Mouse (Mus musculus) spleen, postnatal 14 days (tissue): ENCODE data around the gene Clec4f.
"Not testable (repeated sequence)": the region's sequence is repeated elsewhere in the genome, so short reads cannot be mapped to it uniquely, and the experiment has no call there.

ENCODE experiments used
- DNase-seq, 2 experiments: peaks; one replicate each; pipeline ENCODE4 v3.0.0; 2021 to 2022; ENCODE audit warnings: low spot score in 2 of 2

Gene Clec4f

DNA sequence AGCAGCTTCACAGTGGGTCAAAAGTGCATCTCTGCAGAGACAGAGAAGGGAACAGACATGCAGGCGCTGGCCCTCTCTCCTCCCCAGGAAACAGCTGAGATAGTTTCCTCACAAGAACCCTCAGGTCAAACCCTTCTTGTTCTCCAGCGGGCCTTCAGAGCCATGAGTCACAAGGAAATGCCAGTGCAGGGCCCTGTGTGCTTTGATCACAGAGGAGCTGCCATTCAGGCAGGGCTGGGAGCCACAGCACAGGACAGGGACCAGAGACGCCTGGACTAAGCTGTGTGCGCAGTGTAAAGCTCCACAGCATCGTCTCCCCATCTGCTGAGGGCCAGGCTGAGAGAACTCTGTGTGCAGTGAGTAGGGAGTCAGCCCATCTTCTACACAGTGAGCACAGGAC lies 21.9 kb downstream of the Clec4f start:
- DNase-seq: not testable (repeated sequence)

DNA sequence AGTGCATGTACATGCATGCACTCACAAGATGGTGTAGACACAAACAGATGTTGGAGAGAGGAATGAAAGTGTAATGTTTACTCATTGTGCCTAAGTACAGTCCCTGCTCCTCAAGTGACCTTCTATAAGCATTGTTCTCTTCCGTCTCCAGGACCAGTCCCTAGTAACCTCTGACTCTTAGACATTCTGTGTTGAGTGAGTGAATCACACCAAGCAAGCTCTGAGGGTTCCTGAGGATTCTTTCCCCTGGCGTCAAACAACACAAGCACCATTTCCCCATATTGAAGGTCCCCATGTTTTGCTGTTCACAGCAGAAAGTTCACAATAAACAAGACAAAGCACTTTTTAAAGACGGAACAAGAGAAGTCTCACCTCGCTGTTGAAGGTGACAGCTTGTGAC lies 24.2 kb downstream of the Clec4f start:
- no peak for DNase-seq

DNA sequence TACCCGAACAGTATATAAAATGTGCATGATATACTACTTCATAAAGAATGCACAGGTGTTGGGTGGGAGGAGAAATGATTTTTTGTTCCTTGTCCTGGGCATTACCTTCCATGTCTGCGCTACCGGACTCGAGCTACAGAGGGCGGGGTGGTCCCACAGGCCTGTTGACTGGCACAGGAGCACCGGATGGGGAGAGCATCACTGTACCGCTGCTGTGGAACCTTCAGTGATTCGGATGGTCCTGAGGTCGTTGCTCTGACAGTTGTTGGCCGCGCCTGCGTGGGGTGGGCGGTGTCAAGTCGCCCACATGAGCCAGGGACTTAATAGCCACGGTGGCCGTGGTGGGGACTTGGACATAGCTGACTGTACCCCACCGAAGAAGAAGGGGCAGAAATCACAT lies 29.2 kb downstream of the Clec4f start:
- DNase-seq: no peak

DNA sequence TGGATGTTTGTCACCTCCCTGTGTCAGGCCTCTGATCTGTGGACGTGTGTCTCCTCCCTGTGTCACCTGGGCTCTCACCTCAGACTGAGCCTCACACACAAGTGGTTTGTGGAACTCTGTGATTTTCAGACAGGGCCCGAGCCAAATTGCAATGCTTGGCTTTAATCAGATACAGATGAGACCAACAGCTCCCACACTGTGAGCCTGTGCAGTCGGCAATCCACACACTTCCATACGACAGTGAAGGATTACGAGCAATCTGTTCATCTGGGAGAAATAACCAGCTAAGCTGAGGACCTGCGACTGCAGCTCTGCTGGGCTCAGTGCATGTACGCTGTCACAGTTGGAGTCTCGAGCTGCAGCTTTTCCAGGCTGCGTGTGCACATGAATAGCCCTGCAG lies 36.0 kb downstream of the Clec4f start:
- DNase-seq: no peak

DNA sequence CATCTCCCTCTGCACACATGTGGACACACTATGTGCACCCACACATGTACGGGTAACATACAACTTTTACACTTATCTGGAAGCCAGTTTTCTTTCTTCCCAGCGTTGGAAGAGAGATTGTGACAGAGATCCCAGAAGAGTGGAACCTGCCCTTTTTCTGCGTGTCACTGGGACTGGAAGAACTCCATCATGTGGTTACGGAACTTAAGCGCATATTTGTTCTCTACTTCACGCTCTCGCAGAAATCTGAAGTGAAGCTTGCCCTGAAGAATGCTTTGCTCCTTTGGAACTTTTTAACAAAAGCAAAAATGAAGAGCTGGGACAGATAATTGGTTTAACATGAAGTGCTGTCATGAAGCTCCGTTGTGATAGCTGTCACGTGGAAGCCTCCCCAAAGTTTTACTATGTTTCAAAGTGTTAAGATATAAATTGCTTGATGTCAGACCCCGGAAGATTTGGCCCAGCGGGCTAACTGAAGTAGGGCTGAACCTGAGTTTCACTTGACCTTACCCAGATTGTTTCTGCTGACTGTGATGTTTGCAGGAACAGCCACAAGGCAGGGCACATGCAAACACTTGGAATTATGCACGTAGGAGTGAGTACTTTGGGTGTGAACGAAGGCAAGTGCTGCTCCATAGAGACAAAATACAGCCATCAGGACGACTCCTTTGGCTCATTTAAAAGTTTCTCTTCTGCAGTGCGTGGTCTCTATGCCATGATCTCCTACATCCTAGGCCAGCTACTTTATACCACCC lies 38.2 kb downstream of the Clec4f start:
- no peak for DNase-seq

DNA sequence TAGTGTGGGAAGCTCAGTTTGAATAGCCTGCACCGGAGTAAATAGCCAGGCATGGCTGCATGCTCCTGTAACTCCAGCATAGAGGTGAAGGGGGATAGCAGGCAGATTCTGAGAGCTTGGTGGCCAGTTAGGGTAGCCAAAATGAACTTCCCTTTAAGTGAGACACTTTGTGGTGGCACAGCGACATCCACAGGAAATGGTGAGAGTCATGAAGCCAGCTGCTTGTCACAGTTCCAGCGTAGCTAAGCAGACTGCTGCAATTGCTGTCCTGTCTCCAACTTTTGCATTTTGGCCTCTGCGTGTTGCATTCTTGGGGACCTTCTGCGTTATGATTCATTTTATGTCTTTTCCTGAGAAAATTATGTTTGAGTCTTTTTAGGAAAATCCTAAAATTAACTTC lies 39.5 kb downstream of the Clec4f start:
- DNase-seq: no peak

DNA sequence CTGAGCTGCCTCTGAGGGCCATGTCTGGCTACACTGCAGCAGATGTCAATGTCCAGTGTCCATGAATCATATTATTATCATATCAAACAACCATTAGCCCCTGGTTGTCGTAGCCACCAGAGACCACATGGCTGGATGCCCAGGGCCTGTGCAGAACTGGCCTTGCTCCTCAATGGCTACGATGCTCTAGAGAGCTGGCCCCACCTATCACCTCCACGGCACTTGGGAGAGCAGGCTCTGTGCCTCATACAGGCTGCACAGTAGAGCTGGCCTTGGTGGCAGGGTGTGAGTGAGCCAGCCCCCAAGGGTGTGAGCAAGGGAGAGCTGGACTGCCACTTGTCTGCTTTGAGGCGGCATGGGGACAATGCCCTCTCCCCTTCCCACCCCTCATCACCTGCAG lies 41.5 kb downstream of the Clec4f start:
- DNase-seq: no peak

DNA sequence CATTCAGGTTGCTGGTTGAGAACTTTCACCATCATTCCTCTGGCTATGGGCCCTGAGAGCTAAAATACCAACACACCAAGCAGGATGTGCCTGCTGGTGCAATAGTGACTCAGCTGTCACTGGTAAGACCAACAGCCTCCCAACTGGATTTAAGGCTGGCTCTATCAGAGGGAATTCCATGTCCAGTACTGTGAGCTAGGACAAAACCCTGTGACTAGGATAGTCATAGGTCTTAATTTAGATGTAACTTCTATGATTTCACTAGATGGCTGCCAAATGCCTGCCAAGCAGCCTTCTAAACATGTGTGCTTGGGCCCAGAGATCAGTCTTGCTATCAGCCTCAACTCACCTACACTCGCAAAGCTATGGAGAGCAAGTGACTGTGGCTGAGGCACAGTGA lies 43.0 kb downstream of the Clec4f start:
- no peak for DNase-seq

DNA sequence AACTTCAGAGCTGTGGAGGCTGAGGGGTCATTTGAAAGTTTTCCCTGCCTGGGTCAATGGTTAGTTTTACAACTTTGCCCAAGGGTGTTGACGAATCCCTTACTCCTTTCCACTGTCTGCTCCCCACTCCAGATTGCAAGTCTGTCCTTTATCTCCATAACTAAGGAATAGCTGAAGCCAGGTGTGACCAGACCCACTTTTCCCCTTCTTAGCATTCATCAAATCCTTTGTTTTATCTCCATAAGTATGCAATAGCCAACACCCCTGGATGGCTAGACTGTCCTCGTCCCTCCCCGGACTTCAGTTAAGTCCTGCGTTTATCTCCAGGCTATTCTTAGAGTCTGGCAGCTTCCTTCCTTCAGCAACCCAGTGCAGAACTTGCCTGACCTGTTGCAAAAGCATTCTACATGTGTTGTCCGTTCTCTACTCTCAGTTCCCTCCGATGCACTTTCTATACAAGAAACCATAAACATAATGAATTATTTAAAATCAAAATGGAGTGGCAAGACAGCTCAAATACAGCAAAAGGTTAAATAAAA lies 56.3 kb downstream of the Clec4f start:
- DNase-seq: no peak

DNA sequence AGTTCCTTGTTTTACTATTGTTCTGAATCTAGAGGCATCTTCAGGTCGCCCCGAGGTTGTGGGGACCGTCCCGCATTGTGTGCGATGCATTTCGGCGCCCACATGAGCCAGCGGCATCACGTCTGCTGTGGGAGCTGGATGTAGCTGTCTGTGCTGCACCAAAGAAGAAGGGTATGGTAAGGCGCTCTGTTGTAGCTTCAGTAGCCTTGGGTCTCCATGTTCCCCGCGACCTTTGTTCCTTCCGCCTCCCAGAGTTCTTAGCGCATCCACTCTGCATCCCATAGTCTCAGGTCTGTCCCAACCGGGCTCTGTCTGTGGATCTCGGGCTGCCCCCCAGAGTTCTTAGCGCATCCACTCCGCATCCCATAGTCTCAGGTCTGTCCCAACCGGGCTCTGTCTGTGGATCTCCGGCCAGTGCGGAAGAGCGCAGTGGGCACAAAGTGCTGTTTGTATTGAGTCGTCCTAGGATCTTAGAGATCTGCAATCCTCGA lies 56.9 kb downstream of the Clec4f start:
- DNase-seq: no peak

DNA sequence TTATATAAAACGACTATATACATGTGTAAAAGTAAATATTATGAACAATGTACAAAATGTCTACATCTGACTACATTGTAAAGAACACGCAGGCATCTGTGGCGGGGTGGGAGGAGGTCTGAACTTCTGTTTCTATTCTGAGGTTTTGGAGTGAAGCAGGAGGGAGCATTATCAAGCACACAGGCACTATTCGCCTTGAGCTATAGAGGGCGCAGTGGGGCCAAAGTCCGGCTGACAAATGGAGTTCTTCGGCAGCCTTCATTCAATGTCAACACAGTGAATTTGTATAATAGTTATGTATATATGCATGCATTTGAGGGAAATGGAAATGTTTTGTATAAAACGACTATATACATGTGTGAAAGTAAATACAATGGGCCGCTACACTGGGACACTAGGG lies 57.3 kb downstream of the Clec4f start:
- DNase-seq: no peak

DNA sequence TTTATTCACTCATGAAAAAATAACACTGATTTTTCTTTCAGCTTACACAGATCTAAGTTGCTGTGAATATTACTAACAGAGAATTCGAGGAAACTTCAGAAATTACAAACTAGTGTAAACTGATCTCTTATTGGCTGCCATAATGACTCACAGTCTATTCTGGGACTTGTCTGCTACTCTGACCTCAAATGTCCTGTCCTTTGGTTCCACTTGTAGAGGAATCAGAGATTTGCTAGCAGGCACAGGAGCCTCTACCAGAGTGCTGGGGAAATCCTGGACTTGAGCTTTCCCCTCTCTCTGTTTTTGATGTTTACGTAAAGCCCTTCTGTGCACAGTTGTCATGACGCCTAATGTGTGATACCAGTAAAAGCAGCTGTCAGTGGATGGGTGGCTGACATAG lies 58.0 kb downstream of the Clec4f start:
- DNase-seq: no peak

DNA sequence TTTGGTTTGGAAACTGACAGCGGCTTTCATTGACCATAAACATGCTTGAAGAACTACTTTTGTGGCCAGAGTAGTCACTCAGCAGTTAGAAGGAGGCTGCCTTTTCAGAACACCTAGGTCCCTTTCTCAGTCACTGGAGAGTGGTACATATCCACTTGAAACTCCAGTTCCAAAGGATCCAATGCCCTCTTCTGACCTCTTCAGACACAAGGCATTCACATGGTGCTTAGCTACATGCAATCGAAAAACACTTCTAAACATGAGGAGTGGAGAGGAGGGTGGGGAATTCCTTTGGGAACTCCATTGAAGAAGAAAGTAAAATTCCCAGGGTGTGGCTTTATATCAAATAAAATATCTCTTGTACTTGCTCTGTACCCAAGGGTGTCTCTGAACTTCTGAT lies 61.0 kb downstream of the Clec4f start:
- no peak for DNase-seq
